ENCODE assay signal across 27 mouse cellular contexts in genomic region chr11:76000701-76001100, GRCm38 (mm10). TPM values are rescaled to one million over a fixed set of nuclear protein-coding genes. Genes with fewer than 3 reads are reported as not detected.
DNase-seq lines count a peak whose midpoint lies in the region; ATAC-seq lines count a peak whose summit lies in the region.
"Had no signal": no experiment of that assay in that cellular context is flagged by ENCODE, and none has a peak within 500 bp of the region (broad histone marks: within the 10 kb centered on the region; RNA-seq: fewer than 3 reads in every experiment).

No protein-coding gene starts in this region.

- peaks cover 4% of the 10 kb centered on the region; the same call in 1 of the 2 replicates for H3K4me1 ChIP-seq in kidney, embryonic 16.5 days (ENCODE audit: insufficient read depth, low read length)
- H3K4me1 ChIP-seq in kidney, embryonic 14.5 days (ENCODE audit: control insufficient read depth, insufficient read depth, low read length) = 0 out of 2 replicates have a peak, but pooled peaks cover 5% of the 10 kb centered on the region
- H3K4me1 ChIP-seq in hindbrain, embryonic 14.5 days (replicated peaks; ENCODE audit: control insufficient read depth, insufficient read depth, low read length) = peaks cover 9% of the 10 kb centered on the region; the same call in 1 of the 2 replicates

- ATAC-seq in frontal cortex, adult (ENCODE audit: low TSS enrichment) = peak; percentile 85
- peak; percentile 12; the same call in 1 of the 2 replicates for ATAC-seq in kidney, embryonic 16.5 days (ENCODE audit: low FRiP score, low TSS enrichment)
- ATAC-seq in kidney, embryonic 14.5 days (ENCODE audit: low FRiP score, low TSS enrichment) = no peak
- ATAC-seq in hindbrain, embryonic 14.5 days (ENCODE audit: low FRiP score) = no peak
- ATAC-seq: Patski had no signal

- H3K27me3 ChIP-seq in kidney, embryonic 16.5 days (ENCODE audit: insufficient read depth, low read length) = peaks cover 7% of the 10 kb centered on the region; the same call in 1 of the 2 replicates
- peaks cover 3% of the 10 kb centered on the region; the same call in 1 of the 2 replicates for H3K27me3 ChIP-seq in kidney, embryonic 14.5 days (ENCODE audit: control insufficient read depth, insufficient read depth, low read length)
- H3K27me3 ChIP-seq in hindbrain, embryonic 14.5 days (ENCODE audit: control insufficient read depth, insufficient read depth, low read length) = 0 out of 2 replicates have a peak, but pooled peaks cover 3% of the 10 kb centered on the region

- H3K4me2 ChIP-seq in kidney, embryonic 16.5 days (replicated peaks; ENCODE audit: low read depth, low read length) = no peak overlapping the region
- no peak overlapping the region for H3K4me2 ChIP-seq in kidney, embryonic 14.5 days (replicated peaks; ENCODE audit: low read depth, low read length)
- no peak overlapping the region for H3K4me2 ChIP-seq in hindbrain, embryonic 14.5 days (replicated peaks)

- no peaks in the 10 kb centered on the region for H3K9me3 ChIP-seq in kidney, embryonic 16.5 days (ENCODE audit: low read length)
- no peaks in the 10 kb centered on the region for H3K9me3 ChIP-seq in kidney, embryonic 14.5 days (ENCODE audit: control insufficient read depth, low read length)
- H3K9me3 ChIP-seq in hindbrain, embryonic 14.5 days (ENCODE audit: control insufficient read depth, low read length) = no peaks in the 10 kb centered on the region
- H3K9me3 ChIP-seq: embryonic facial prominence, embryonic 12.5 days; embryonic facial prominence, embryonic 15.5 days; forebrain, embryonic 15.5 days; G1E; heart, embryonic 10.5 days; heart, embryonic 13.5 days; hindbrain, embryonic 15.5 days had no signal

- no peak overlapping the region for H3K27ac ChIP-seq in kidney, embryonic 16.5 days (ENCODE audit: low read length)
- no peak overlapping the region for H3K27ac ChIP-seq in kidney, embryonic 14.5 days (ENCODE audit: low read depth, low read length)
- no peak overlapping the region for H3K27ac ChIP-seq in hindbrain, embryonic 14.5 days
- H3K27ac ChIP-seq: embryonic facial prominence, embryonic 12.5 days; embryonic facial prominence, embryonic 15.5 days; forebrain, embryonic 15.5 days; heart, adult 2 months; heart, embryonic 10.5 days; heart, embryonic 13.5 days; hindbrain, embryonic 15.5 days had no signal

- no peak overlapping the region for H3K9ac ChIP-seq in kidney, embryonic 16.5 days (replicated peaks; ENCODE audit: low read length)
- no peak overlapping the region for H3K9ac ChIP-seq in kidney, embryonic 14.5 days (ENCODE audit: low read depth, low read length)
- no peak overlapping the region for H3K9ac ChIP-seq in hindbrain, embryonic 14.5 days
- H3K9ac ChIP-seq: embryonic facial prominence, embryonic 15.5 days had no signal

- no peaks in the 10 kb centered on the region for H3K36me3 ChIP-seq in kidney, embryonic 16.5 days (ENCODE audit: insufficient read depth, low read length)
- no peaks in the 10 kb centered on the region for H3K36me3 ChIP-seq in kidney, embryonic 14.5 days (ENCODE audit: control insufficient read depth, insufficient read depth, low read length)
- no peaks in the 10 kb centered on the region for H3K36me3 ChIP-seq in hindbrain, embryonic 14.5 days (replicated peaks; ENCODE audit: control insufficient read depth, insufficient read depth)
- H3K36me3 ChIP-seq: embryonic facial prominence, embryonic 12.5 days; embryonic facial prominence, embryonic 15.5 days; forebrain, embryonic 15.5 days; G1E; heart, embryonic 10.5 days; heart, embryonic 13.5 days; hindbrain, embryonic 15.5 days had no signal

- no peak for DNase-seq in frontal cortex, postnatal 14 days (ENCODE audit: low spot score in 2 of 2)
- peak; percentile 16 to 21 for DNase-seq in right cerebral cortex, adult 2 months (ENCODE audit: low spot score in 2 of 2)
- DNase-seq in right cerebral cortex, adult 18-20 months = no peak
- peak; percentile 59 for DNase-seq in brain, adult 2 months (ENCODE audit: low read depth, low spot score)
- DNase-seq in hindbrain, embryonic 14.5 days (ENCODE audit: low spot score) = no peak
- DNase-seq: adrenal gland, postnatal 10 days; adrenal gland, postnatal 36 days; B cell, adult 2 months; cerebellum, adult 11 months; cerebellum, adult 2 months; cerebellum, adult 9-11 months; cerebellum, postnatal 25 days; gastrocnemius, postnatal 10 days; gastrocnemius, postnatal 36 days; heart, adult 2 months; heart, postnatal 14 days had no signal

- 89% methylated on average over 5 of the region's 5 CpGs for WGBS in kidney, embryonic 16.5 days
- 90% methylated on average over 5 of the region's 5 CpGs for WGBS in kidney, embryonic 14.5 days
- WGBS in hindbrain, embryonic 14.5 days = 88% methylated on average over 5 of the region's 5 CpGs

- H3K4me3 ChIP-seq in kidney, embryonic 16.5 days (ENCODE audit: low read length) = no peak overlapping the region
- no peak overlapping the region for H3K4me3 ChIP-seq in kidney, embryonic 14.5 days (ENCODE audit: low read length)
- no peak overlapping the region for H3K4me3 ChIP-seq in hindbrain, embryonic 14.5 days (replicated peaks; ENCODE audit: low read length)

RNA-seq across cellular contexts. Expression of gene 1700016K19Rik, which starts 1.0 kb away (rescaled TPM):
- polyA plus RNA-seq in kidney, embryonic 16.5 days (2015; fragmentation: Nextera tagmentation; extraction: Ambion mirVana) = 0.39 and 0.70 TPM in 2 replicates
- 0.31 and 0.50 TPM in 2 replicates for polyA plus RNA-seq in kidney, embryonic 14.5 days (2014; fragmentation: Nextera tagmentation; extraction: Ambion mirVana)
- polyA plus RNA-seq in hindbrain, embryonic 14.5 days (2014; fragmentation: Nextera tagmentation; extraction: Ambion mirVana) = 3.9 and 5.5 TPM in 2 replicates
- polyA plus RNA-seq: G1E; heart, embryonic 10.5 days; heart, embryonic 13.5 days had no signal

RNA-seq across cellular contexts. Expression of gene Rflnb, which starts 26.9 kb away (rescaled TPM):
- polyA plus RNA-seq in kidney, embryonic 16.5 days (2015; fragmentation: Nextera tagmentation; extraction: Ambion mirVana) = 29.6 and 31.9 TPM in 2 replicates
- 20.7 and 23.3 TPM in 2 replicates for polyA plus RNA-seq in kidney, embryonic 14.5 days (2014; fragmentation: Nextera tagmentation; extraction: Ambion mirVana)
- polyA plus RNA-seq in hindbrain, embryonic 14.5 days (2014; fragmentation: Nextera tagmentation; extraction: Ambion mirVana) = 9.0 and 9.5 TPM in 2 replicates

Comparison
In these comparisons a context has a peak if more than half of its experiments do, and no peak if none do; other contexts are left out.
1. ATAC-seq: peak in frontal cortex, adult (single experiment) and kidney, embryonic 16.5 days (single experiment); none in kidney, embryonic 14.5 days (single experiment) and hindbrain, embryonic 14.5 days (single experiment).
2. DNase-seq: peak in right cerebral cortex, adult 2 months (2 of 2) and brain, adult 2 months (single experiment); none in frontal cortex, postnatal 14 days (0 of 2), right cerebral cortex, adult 18-20 months (single experiment) and hindbrain, embryonic 14.5 days (single experiment).